Mouse (Mus musculus): ENCODE measurements at regions not wholly inside any gene's neighbourhood (a gene's known extent, or its start where the extent isn't known, plus 50 kb on each side); places are given as distances from the start of the nearest gene placed in this dataset.

DNA sequence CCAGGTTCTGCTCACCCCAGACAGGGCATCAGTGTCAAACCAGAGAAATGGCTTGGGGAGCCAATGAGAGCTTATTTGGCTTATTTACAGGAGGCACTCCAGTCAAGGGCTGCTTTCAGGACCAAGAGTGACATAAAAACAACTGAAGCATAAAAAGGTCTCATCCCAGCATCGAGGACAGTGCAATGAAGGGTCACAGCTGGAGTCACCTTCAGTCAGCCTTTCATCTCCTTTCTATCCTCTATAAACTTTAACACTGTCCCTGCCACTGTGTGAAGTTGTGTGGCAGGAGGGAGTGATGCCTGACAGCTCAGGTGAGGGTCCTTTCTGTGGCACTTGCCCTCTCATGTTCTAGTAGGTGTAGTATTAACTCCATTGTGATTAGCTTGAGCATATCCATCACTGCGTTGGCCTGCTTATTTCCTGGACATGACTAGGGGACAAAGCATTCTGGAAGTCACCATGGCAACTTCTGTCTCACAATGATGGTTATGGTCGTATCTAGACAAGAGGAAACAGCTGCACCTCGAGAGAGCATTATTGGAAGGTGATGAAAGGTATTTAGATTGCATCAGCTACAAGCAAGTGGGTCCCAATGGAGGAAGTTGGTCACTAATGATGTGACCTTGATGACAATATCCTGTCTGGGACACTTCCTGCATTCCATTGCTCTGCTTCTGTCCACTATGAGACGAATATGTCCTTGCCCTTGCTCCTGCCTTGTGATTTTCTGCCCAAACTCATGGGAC is 87.8 kb upstream of the Enpp6 start:
- no peak for DNase-seq (ENCODE audit: low spot score in 2 of 2)

DNA sequence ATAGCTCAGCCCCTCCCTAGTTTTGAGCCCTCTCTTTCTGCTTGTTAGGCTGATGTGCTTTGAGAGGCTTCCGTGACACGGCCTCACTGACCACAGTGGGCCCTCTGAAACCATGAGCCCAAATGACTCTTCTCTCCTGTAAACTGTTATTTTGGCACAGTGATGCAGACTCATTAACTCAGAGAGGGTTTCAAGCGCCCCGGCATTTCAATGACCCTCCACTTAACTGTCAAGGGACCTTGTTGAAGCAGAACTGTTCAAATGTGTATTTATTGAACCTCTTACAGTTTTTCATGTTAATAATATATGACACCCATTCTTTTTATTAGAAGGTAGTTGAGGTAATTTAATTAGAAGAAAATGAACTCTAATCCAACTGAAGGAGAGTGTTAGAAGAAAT is 85.9 kb upstream of the Enpp6 start:
- DNase-seq (ENCODE audit: low spot score in 2 of 2) = no peak

- no peak for DNase-seq (ENCODE audit: low spot score in 2 of 2)
Observed at GRCm38 (mm10) chr8:46904731-46905130, 82.0 kb upstream of the Enpp6 start.

DNA sequence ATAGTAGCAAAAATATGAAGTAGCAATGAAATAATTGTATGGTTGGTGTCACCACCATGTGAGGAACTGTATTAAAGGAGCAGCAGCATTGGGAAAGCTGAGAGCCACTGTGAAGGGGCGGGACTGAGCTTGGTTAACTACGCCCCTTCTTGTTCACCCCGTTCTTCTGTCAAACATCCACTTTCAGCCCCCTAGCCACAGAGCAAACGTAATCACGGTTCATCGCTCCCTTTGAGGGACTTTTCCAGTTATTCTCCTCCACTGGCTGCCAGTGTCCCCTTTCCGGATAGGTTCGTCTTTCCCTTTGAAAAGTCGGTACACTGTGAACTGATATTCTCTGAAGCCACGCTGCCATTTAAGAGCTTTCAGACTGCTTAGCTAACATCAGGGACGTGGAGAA is 79.3 kb upstream of the Enpp6 start:
- DNase-seq (ENCODE audit: low spot score in 2 of 2) = no peak

DNA sequence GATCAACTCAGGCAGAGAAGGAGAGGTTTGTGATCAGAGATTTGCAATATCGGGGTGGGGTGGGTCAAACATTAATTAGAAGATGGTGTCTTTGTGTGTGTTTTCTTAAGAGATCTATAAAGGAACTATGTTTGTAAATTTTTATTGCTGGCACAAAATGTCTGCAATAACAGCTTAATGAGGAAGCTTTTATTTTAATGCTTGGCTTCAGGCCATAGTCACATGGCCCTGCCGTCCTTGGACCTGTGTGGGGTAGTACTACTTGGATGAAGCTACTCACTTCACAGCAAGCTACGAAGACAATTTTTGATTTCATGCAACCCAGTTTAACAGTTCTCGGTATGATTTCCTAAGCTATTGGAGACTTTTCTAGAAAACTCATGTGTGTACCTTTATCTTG is 78.5 kb upstream of the Enpp6 start:
- DNase-seq (ENCODE audit: low spot score in 2 of 2) = no peak

GRCm38 (mm10) chr8:46913956-46914355 is 72.7 kb upstream of the Enpp6 start:
- DNase-seq (ENCODE audit: low spot score in 2 of 2) = no peak

DNA sequence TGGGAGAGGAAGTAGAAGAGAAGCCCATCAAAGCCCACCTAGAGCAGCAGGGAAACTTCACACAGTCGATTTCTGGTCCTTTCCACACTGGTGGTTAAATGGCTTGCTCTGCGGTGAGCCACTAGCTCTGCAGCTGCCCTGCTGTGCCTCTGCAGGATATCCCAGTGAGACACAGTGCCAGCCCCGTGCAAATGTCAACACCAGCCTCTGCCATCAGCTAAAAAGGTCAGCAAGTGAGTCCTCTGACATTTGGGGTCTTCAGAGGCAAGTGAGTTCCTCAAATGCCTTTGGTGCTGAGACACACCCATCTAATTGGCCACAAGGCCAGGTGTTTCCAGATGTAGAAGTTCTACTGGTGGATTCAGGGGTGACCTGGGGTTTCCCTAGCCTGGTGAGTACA is 66.6 kb upstream of the Enpp6 start:
- no peak for DNase-seq (ENCODE audit: low spot score in 2 of 2)

GRCm38 (mm10) chr8:46921075-46921474 is 65.6 kb upstream of the Enpp6 start:
- DNase-seq (ENCODE audit: low spot score in 2 of 2) = no peak

DNA sequence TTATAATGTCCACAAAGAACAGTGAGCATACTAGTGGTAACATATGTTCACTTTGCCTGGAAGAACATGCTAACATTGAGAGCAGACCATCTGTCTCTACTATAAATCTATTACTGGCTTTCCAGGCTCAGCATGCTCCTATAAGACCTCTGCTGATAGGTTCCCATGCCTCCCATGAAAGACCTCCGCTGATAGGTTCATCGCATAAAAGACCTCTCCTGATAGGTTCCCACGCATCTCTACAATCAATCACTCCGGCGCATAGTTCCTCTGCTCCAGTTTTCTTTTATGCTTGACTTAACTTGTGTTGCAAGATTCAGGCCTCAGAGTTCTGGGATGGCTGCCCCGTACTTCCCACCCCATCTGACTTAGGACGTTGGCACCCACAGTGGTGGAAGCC is 65.1 kb upstream of the Enpp6 start:
- no peak for DNase-seq (ENCODE audit: low spot score in 2 of 2)

- no peak for DNase-seq (ENCODE audit: low spot score in 2 of 2)
Observed at GRCm38 (mm10) chr8:46924787-46925548, 61.7 kb upstream of the Enpp6 start.

DNA sequence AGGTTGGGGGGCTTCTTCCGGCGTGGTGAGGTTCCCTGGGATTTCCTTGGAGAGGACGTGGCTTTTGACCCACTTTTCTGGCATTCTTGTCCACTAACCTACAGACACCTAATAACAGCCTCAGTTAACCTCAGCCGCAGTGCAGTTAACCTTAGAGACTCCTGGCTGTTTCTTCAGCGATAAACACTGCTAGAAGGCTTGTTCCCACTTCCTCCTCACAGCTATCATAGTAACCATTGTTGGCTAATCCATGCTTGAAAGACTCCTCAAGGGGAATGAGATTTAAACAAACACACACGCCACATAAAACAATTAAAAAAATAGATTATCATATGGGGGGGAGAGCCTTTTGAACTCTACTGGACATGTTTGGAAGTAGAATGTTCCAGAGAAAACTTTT is 58.0 kb upstream of the Enpp6 start:
- DNase-seq (ENCODE audit: low spot score in 2 of 2) = no peak

- DNase-seq (ENCODE audit: low spot score in 2 of 2) = no peak
Observed at GRCm38 (mm10) chr8:46929678-46930077, 57.0 kb upstream of the Enpp6 start.

GRCm38 (mm10) chr8:46931267-46931666 is 55.4 kb upstream of the Enpp6 start:
- no peak for DNase-seq (ENCODE audit: low spot score in 2 of 2)

DNA sequence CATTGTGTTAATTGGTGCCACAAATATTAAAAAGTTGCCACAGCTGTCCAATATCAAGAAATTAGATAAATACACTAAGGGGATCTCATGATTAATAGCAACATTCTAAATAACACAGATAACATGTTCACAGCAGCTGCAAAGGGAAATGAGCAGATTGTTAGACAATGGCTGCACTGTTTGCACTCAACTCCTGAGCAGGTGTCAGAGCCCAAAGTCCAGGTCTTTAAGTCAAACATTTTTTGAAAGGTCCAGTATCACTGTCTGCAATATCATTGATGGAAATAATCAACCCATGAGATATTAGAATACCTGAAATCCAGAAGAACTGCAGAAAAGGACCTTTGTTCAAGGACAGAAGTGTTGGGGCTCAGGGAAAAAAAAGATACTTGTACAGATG is 53.4 kb upstream of the Enpp6 start:
- no peak for DNase-seq (ENCODE audit: low spot score in 2 of 2)

- peak; percentile 60 to 86 for DNase-seq (ENCODE audit: low spot score in 2 of 2)
Observed at GRCm38 (mm10) chr8:46934254-46934653, 52.4 kb upstream of the Enpp6 start.

DNA sequence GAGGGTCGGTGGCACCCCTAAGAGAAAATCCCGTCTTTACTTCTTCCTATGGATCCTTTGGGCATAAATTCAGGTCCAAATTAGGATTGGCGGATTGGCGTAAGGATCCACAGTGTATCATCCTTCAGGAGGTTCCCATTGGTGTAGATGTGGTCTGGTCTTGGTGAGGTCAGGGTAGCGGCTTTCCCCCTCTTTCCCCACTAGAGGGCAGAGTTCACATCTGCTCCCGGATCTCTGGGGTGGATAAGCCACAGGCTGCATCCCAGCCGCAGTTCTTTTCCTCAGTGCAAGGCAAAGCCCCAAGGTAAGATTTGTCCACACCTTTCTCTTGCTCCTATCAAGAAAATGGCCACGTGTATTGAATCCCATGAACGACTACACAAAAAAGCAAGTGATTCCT is 51.8 kb upstream of the Enpp6 start:
- DNase-seq (ENCODE audit: low spot score in 2 of 2) = peak in 1 of 2 experiments; percentile 18

DNA sequence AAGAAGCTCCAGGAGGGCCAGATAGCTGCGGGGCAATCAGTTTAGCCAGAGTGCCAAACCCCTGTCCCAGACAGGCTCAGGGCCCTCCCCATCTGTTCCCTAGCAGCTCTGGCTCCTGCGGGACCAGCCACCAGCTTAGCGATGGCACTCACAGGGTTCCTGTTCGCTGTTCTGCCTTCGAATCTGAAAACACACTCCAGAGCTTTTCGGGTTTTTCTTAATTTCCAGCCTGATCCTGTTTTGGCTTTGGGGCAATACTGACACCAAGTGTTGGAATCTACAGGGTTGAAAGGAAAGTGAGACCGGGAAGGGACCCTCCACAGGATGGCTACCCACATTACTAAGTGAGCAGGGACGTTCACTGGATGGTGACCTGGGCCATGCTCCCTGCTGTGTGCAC is 50.6 kb upstream of the Enpp6 start:
- no peak for DNase-seq (ENCODE audit: low spot score in 2 of 2)
